Mouse (Mus musculus): ENCODE data around the gene Atp7a. TPM values are rescaled to one million over a fixed set of nuclear protein-coding genes. Genes with fewer than 3 reads are reported as not detected.

Atp7a gene
- polyA plus RNA-seq, 1 experiment = 5.0 TPM

- no peak for TF ChIP-seq CTCF (conservative IDR thresholded peaks at IDR 0.05; ENCODE audit: insufficient read depth, insufficient read length, low read depth, low read length)
- TF ChIP-seq POLR2A (IDR thresholded peaks at IDR 0.05; ENCODE audit: low read depth, low read length) = no peak
- H3K4me1 ChIP-seq (ENCODE audit: control insufficient read depth, insufficient read depth, low read length) = no peaks in the 10 kb centered on the region; the same call in 1 of the 2 replicates
- WGBS = under 1% methylated on average over 26 of the region's 26 CpGs
- no peaks in the 10 kb centered on the region; the same call in 1 of the 2 replicates for H3K36me3 ChIP-seq (ENCODE audit: control insufficient read depth, insufficient read depth, low read length)
- peak; percentile 90 for DNase-seq
- peak within 1 kb of the TSS; percentile 93 for H3K4me3 ChIP-seq (ENCODE audit: insufficient read depth, low read depth, low read length)
- peak within 1 kb of the TSS; percentile 96 for H3K27ac ChIP-seq (ENCODE audit: insufficient read depth, low read depth, low read length)
- H3K27me3 ChIP-seq (replicated peaks; ENCODE audit: control insufficient read depth, insufficient read depth, low read length) = no peaks in the 10 kb centered on the region
These were observed 11.3 kb upstream of the Atp7a start, which contains the start of gene Cox7b for GRCm38 (mm10) chrX:106015571-106016322. Gene Cox7b (plus strand): TSS chrX:106015700.

GRCm38 (mm10) chrX:106017102-106017501, 10.0 kb upstream of the Atp7a start:
- TF ChIP-seq POLR2A (IDR thresholded peaks at IDR 0.05; ENCODE audit: low read depth, low read length) (no peak), CTCF (conservative IDR thresholded peaks at IDR 0.05; ENCODE audit: insufficient read depth, insufficient read length, low read depth, low read length) (no peak)
- Histone ChIP-seq H3K27ac (ENCODE audit: insufficient read depth, low read depth, low read length) (peak overlapping the region; percentile 56), H3K27me3 (replicated peaks; ENCODE audit: control insufficient read depth, insufficient read depth, low read length) (no peaks in the 10 kb centered on the region), H3K4me3 (ENCODE audit: insufficient read depth, low read depth, low read length) (peak overlapping the region; percentile 51), H3K36me3 (ENCODE audit: control insufficient read depth, insufficient read depth, low read length) (no peaks in the 10 kb centered on the region; the same call in 1 of the 2 replicates), H3K4me1 (ENCODE audit: control insufficient read depth, insufficient read depth, low read length) (no peaks in the 10 kb centered on the region; the same call in 1 of the 2 replicates)
- DNase-seq = no peak
- 48% methylated on average over 3 of the region's 3 CpGs for WGBS

- Histone ChIP-seq H3K4me3 (ENCODE audit: insufficient read depth, low read depth, low read length) (peak overlapping the region; percentile 35; the same call in 1 of the 2 replicates), H3K27ac (ENCODE audit: insufficient read depth, low read depth, low read length) (0 out of 2 replicates have a peak overlapping the region, but pooled peaks have one; percentile 9), H3K4me1 (ENCODE audit: control insufficient read depth, insufficient read depth, low read length) (no peaks in the 10 kb centered on the region; the same call in 1 of the 2 replicates), H3K36me3 (ENCODE audit: control insufficient read depth, insufficient read depth, low read length) (no peaks in the 10 kb centered on the region; the same call in 1 of the 2 replicates), H3K27me3 (replicated peaks; ENCODE audit: control insufficient read depth, insufficient read depth, low read length) (no peaks in the 10 kb centered on the region)
- TF ChIP-seq CTCF (conservative IDR thresholded peaks at IDR 0.05; ENCODE audit: insufficient read depth, insufficient read length, low read depth, low read length) (no peak), POLR2A (IDR thresholded peaks at IDR 0.05; ENCODE audit: low read depth, low read length) (no peak)
- no peak for DNase-seq
- WGBS = 64% methylated on average over 4 of the region's 4 CpGs
These were observed 9.6 kb upstream of the Atp7a start for GRCm38 (mm10) chrX:106017516-106017915.

- peaks cover 2% of the 10 kb centered on the region; the same call in 1 of the 2 replicates for H3K4me1 ChIP-seq (ENCODE audit: control insufficient read depth, insufficient read depth, low read length)
- 0% methylated on average over 8 of the region's 8 CpGs for WGBS
- no peak for DNase-seq
- peak overlapping the region; percentile 77 for H3K4me3 ChIP-seq (ENCODE audit: insufficient read depth, low read depth, low read length)
- no peak for TF ChIP-seq CTCF (conservative IDR thresholded peaks at IDR 0.05; ENCODE audit: insufficient read depth, insufficient read length, low read depth, low read length)
- TF ChIP-seq POLR2A (IDR thresholded peaks at IDR 0.05; ENCODE audit: low read depth, low read length) = no peak
- no peaks in the 10 kb centered on the region for H3K36me3 ChIP-seq (ENCODE audit: control insufficient read depth, insufficient read depth, low read length)
- H3K27me3 ChIP-seq (replicated peaks; ENCODE audit: control insufficient read depth, insufficient read depth, low read length) = no peaks in the 10 kb centered on the region
- H3K27ac ChIP-seq (ENCODE audit: insufficient read depth, low read depth, low read length) = peak overlapping the region; percentile 63; the same call in 1 of the 2 replicates
These were observed 233 bp downstream of the Atp7a start for GRCm38 (mm10) chrX:106027343-106027674.

GRCm38 (mm10) chrX:106030176-106030575, 3.1 kb downstream of the Atp7a start:
- H3K27me3 ChIP-seq (replicated peaks; ENCODE audit: control insufficient read depth, insufficient read depth, low read length) = no peaks in the 10 kb centered on the region
- no peaks in the 10 kb centered on the region for H3K36me3 ChIP-seq (ENCODE audit: control insufficient read depth, insufficient read depth, low read length)
- no peak for TF ChIP-seq POLR2A (IDR thresholded peaks at IDR 0.05; ENCODE audit: low read depth, low read length)
- no peak for TF ChIP-seq CTCF (conservative IDR thresholded peaks at IDR 0.05; ENCODE audit: insufficient read depth, insufficient read length, low read depth, low read length)
- no peak for DNase-seq
- H3K27ac ChIP-seq (ENCODE audit: insufficient read depth, low read depth, low read length) = no peak overlapping the region
- WGBS = 72% methylated on average over 5 of the region's 5 CpGs
- no peak overlapping the region for H3K4me3 ChIP-seq (ENCODE audit: insufficient read depth, low read depth, low read length)
- H3K4me1 ChIP-seq (ENCODE audit: control insufficient read depth, insufficient read depth, low read length) = peaks cover 2% of the 10 kb centered on the region; the same call in 1 of the 2 replicates

- Histone ChIP-seq H3K4me3 (ENCODE audit: insufficient read depth, low read depth, low read length) (no peak overlapping the region), H3K27me3 (replicated peaks; ENCODE audit: control insufficient read depth, insufficient read depth, low read length) (no peaks in the 10 kb centered on the region), H3K27ac (ENCODE audit: insufficient read depth, low read depth, low read length) (no peak overlapping the region), H3K36me3 (ENCODE audit: control insufficient read depth, insufficient read depth, low read length) (no peaks in the 10 kb centered on the region), H3K4me1 (ENCODE audit: control insufficient read depth, insufficient read depth, low read length) (peaks cover 2% of the 10 kb centered on the region; the same call in 1 of the 2 replicates)
- TF ChIP-seq CTCF (conservative IDR thresholded peaks at IDR 0.05; ENCODE audit: insufficient read depth, insufficient read length, low read depth, low read length) (no peak), POLR2A (IDR thresholded peaks at IDR 0.05; ENCODE audit: low read depth, low read length) (no peak)
- no peak for DNase-seq
These were observed 4.0 kb downstream of the Atp7a start for GRCm38 (mm10) chrX:106031124-106031523.

GRCm38 (mm10) chrX:106035727-106036126, 8.7 kb downstream of the Atp7a start:
- H3K4me3 ChIP-seq (ENCODE audit: insufficient read depth, low read depth, low read length) = no peak overlapping the region
- no peaks in the 10 kb centered on the region for H3K27me3 ChIP-seq (replicated peaks; ENCODE audit: control insufficient read depth, insufficient read depth, low read length)
- DNase-seq = no peak
- H3K36me3 ChIP-seq (ENCODE audit: control insufficient read depth, insufficient read depth, low read length) = no peaks in the 10 kb centered on the region
- H3K27ac ChIP-seq (ENCODE audit: insufficient read depth, low read depth, low read length) = no peak overlapping the region
- H3K4me1 ChIP-seq (ENCODE audit: control insufficient read depth, insufficient read depth, low read length) = peaks cover 2% of the 10 kb centered on the region; the same call in 1 of the 2 replicates
- TF ChIP-seq POLR2A (IDR thresholded peaks at IDR 0.05; ENCODE audit: low read depth, low read length) (no peak), CTCF (conservative IDR thresholded peaks at IDR 0.05; ENCODE audit: insufficient read depth, insufficient read length, low read depth, low read length) (no peak)
- 43% methylated on average over 2 of the region's 2 CpGs for WGBS
